11 mouse cellular contexts compared by ENCODE assay signal in the genomic region with DNA sequence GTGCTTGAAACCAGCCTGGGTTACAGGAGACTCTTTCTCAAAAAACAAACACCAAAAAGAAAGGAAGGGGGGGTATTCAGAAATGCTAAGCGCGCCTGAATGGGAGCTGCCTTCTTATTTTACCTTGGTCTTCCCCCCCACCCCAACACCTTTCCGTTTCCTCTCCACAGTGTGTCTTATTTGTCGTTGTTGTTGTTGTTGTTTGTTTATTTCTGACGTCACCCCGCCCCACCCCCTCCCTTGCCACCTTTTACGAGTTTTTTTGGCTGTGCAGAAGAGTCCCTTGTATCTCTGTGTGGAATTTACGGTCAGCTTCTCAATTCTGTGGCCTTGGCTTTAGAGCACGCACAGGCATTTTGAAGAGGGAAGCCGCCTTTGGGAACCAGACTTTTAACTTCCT. TPM values are rescaled to one million over a fixed set of nuclear protein-coding genes. Genes with fewer than 3 reads are reported as not detected.
DNase-seq lines count a peak whose midpoint lies in the region; ATAC-seq and TF ChIP-seq lines count a peak whose summit lies in the region.
"Had no signal": no experiment of that assay in that cellular context is flagged by ENCODE, and none has a peak within 500 bp of the region (broad histone marks: within the 10 kb centered on the region; RNA-seq: fewer than 3 reads in every experiment).

No protein-coding gene starts in this region.

- no peak for ATAC-seq in kidney, embryonic 14.5 days (ENCODE audit: low FRiP score, low TSS enrichment)
- no peak for ATAC-seq in G1E (ENCODE audit: extremely low read depth, insufficient number of reproducible peaks, low FRiP score, poor library complexity, severe bottlenecking)
- no peak for ATAC-seq in hindbrain, embryonic 15.5 days (ENCODE audit: low FRiP score, low read depth)
- ATAC-seq in midbrain, embryonic 13.5 days: no peak
- no peak for ATAC-seq in monocyte, adult 5-6 weeks (replicated peaks; ENCODE audit: insufficient number of reproducible peaks, low FRiP score, low TSS enrichment, poor library complexity, severe bottlenecking)

- peak overlapping the region; percentile 89 for H3K4me2 ChIP-seq in kidney, embryonic 14.5 days (replicated peaks; ENCODE audit: low read depth, low read length)
- peak overlapping the region; percentile 88 for H3K4me2 ChIP-seq in hindbrain, embryonic 15.5 days
- peak overlapping the region; percentile 90 for H3K4me2 ChIP-seq in midbrain, embryonic 13.5 days (replicated peaks)

- no peak overlapping the region; the same call in 1 of the 2 replicates for H3K9ac ChIP-seq in kidney, embryonic 14.5 days (ENCODE audit: low read depth, low read length)
- H3K9ac ChIP-seq in hindbrain, embryonic 15.5 days: peak overlapping the region; percentile 55; the same call in 1 of the 2 replicates
- H3K9ac ChIP-seq in midbrain, embryonic 13.5 days (replicated peaks): no peak overlapping the region

- no peak for DNase-seq in kidney, postnatal 14 days
- no peak for DNase-seq in G1E (ENCODE audit: low spot score)
- DNase-seq in adrenal gland, postnatal 36 days: no peak
- DNase-seq in retina, embryonic 14.5 days (ENCODE audit: low spot score): no peak
- DNase-seq: spleen, adult 18-20 months had no signal

- H3K36me3 ChIP-seq in kidney, embryonic 14.5 days (ENCODE audit: control insufficient read depth, insufficient read depth, low read length): no peaks in the 10 kb centered on the region
- H3K36me3 ChIP-seq in G1E (replicated peaks): peaks cover 21% of the 10 kb centered on the region
- H3K36me3 ChIP-seq in hindbrain, embryonic 15.5 days: no peaks in the 10 kb centered on the region
- H3K36me3 ChIP-seq in midbrain, embryonic 13.5 days: no peaks in the 10 kb centered on the region

- H3K4me1 ChIP-seq in kidney, embryonic 14.5 days (ENCODE audit: control insufficient read depth, insufficient read depth, low read length): peaks cover 14% of the 10 kb centered on the region; the same call in 1 of the 2 replicates
- H3K4me1 ChIP-seq in G1E (ENCODE audit: insufficient read depth, low read depth, low read length): peaks cover 35% of the 10 kb centered on the region
- peaks cover 18% of the 10 kb centered on the region for H3K4me1 ChIP-seq in hindbrain, embryonic 15.5 days (replicated peaks)
- H3K4me1 ChIP-seq in midbrain, embryonic 13.5 days (replicated peaks): peaks cover 24% of the 10 kb centered on the region

- H3K9me3 ChIP-seq in kidney, embryonic 14.5 days (ENCODE audit: control insufficient read depth, low read length): no peaks in the 10 kb centered on the region
- H3K9me3 ChIP-seq in G1E (replicated peaks): no peaks in the 10 kb centered on the region
- H3K9me3 ChIP-seq in hindbrain, embryonic 15.5 days: no peaks in the 10 kb centered on the region
- H3K9me3 ChIP-seq in midbrain, embryonic 13.5 days: no peaks in the 10 kb centered on the region

- H3K27me3 ChIP-seq in kidney, embryonic 14.5 days (ENCODE audit: control insufficient read depth, insufficient read depth, low read length): no peaks in the 10 kb centered on the region
- H3K27me3 ChIP-seq in G1E (ENCODE audit: insufficient read depth, low read length): no peaks in the 10 kb centered on the region
- no peaks in the 10 kb centered on the region for H3K27me3 ChIP-seq in hindbrain, embryonic 15.5 days
- peaks cover 3% of the 10 kb centered on the region; the same call in 1 of the 2 replicates for H3K27me3 ChIP-seq in midbrain, embryonic 13.5 days

- H3K27ac ChIP-seq in kidney, embryonic 14.5 days (ENCODE audit: low read depth, low read length): no peak overlapping the region
- no peak overlapping the region for H3K27ac ChIP-seq in hindbrain, embryonic 15.5 days (replicated peaks)
- no peak overlapping the region for H3K27ac ChIP-seq in midbrain, embryonic 13.5 days

- no peak for TF ChIP-seq CTCF in G1E (IDR thresholded peaks at IDR 0.05; ENCODE audit: low read depth, low read length)

- WGBS in kidney, embryonic 14.5 days: 69% methylated on average over 10 of the region's 10 CpGs
- 80% methylated on average over 10 of the region's 10 CpGs for WGBS in hindbrain, embryonic 15.5 days
- 80% methylated on average over 10 of the region's 10 CpGs for WGBS in midbrain, embryonic 13.5 days

- 0 out of 2 replicates have a peak overlapping the region, but pooled peaks have one; percentile 50 for H3K4me3 ChIP-seq in kidney, embryonic 14.5 days (ENCODE audit: low read length)
- H3K4me3 ChIP-seq in G1E (ENCODE audit: low read depth, low read length): peak overlapping the region; percentile 85; the same call in 1 of the 2 replicates
- peak overlapping the region; percentile 46 for H3K4me3 ChIP-seq in hindbrain, embryonic 15.5 days
- peak overlapping the region; percentile 46; the same call in 1 of the 2 replicates for H3K4me3 ChIP-seq in midbrain, embryonic 13.5 days (replicated peaks)

RNA-seq across cellular contexts. Expression of a gene that starts 1.1 kb away (rescaled TPM):
- polyA plus RNA-seq in kidney, embryonic 14.5 days (2014; fragmentation: Nextera tagmentation; extraction: Ambion mirVana): 1.2 and 1.3 TPM in 2 replicates
- total RNA-seq in G1E (2014; fragmentation: Nextera tagmentation) (5.4 and 5.9 TPM in 2 replicates), G1E (2017) (50.4 and 50.7 TPM in 2 replicates)
- polyA plus RNA-seq in G1E (2012): 6.7 and 8.2 TPM in 2 replicates
- 3.1 and 3.2 TPM in 2 replicates for polyA plus RNA-seq in hindbrain, embryonic 15.5 days (2015; fragmentation: Nextera tagmentation; extraction: Ambion mirVana)
- 0.94 and 1.5 TPM in 2 replicates for polyA plus RNA-seq in midbrain, embryonic 13.5 days (2015; fragmentation: Nextera tagmentation; extraction: Ambion mirVana)
- 10 to 100 TPM; 23.2 to 35.5 TPM for total RNA-seq in adrenal gland, postnatal 36 days (2021)
- 86.9 to 93.4 TPM (median 92.6 TPM) in 3 replicates for total RNA-seq in monocyte, adult 5-6 weeks (2017)

RNA-seq across cellular contexts. Expression of a gene that starts 5.5 kb away (rescaled TPM):
- polyA plus RNA-seq in kidney, embryonic 14.5 days (2014; fragmentation: Nextera tagmentation; extraction: Ambion mirVana): 12.7 and 18.9 TPM in 2 replicates
- total RNA-seq in G1E (2014; fragmentation: Nextera tagmentation) (42.6 and 49.1 TPM in 2 replicates), G1E (2017) (5.8 and 6.6 TPM in 2 replicates)
- polyA plus RNA-seq in G1E (2012): 1.4 and 2.0 TPM in 2 replicates
- polyA plus RNA-seq in hindbrain, embryonic 15.5 days (2015; fragmentation: Nextera tagmentation; extraction: Ambion mirVana): 14.1 and 17.6 TPM in 2 replicates
- 10.3 and 11.5 TPM in 2 replicates for polyA plus RNA-seq in midbrain, embryonic 13.5 days (2015; fragmentation: Nextera tagmentation; extraction: Ambion mirVana)
- total RNA-seq in adrenal gland, postnatal 36 days (2021): 10 to 100 TPM; 12.2 to 15.5 TPM
- total RNA-seq in monocyte, adult 5-6 weeks (2017): 3.0 to 9.6 TPM (median 5.2 TPM) in 3 replicates

RNA-seq across cellular contexts. Expression of a gene that starts 55.9 kb away (rescaled TPM):
- polyA plus RNA-seq in kidney, embryonic 14.5 days (2014; fragmentation: Nextera tagmentation; extraction: Ambion mirVana): 0.14 TPM in 1 of 2 replicates, not detected in the other
- total RNA-seq in G1E (2014; fragmentation: Nextera tagmentation) (not detected in 2 replicates), G1E (2017) (0.98 and 1.3 TPM in 2 replicates)
- 0.05 TPM in 1 of 2 replicates, not detected in the other for polyA plus RNA-seq in G1E (2012)
- 0.12 and 0.17 TPM in 2 replicates for polyA plus RNA-seq in hindbrain, embryonic 15.5 days (2015; fragmentation: Nextera tagmentation; extraction: Ambion mirVana)
- polyA plus RNA-seq in midbrain, embryonic 13.5 days (2015; fragmentation: Nextera tagmentation; extraction: Ambion mirVana): 0.12 TPM in 1 of 2 replicates, not detected in the other
- under 1 TPM; 0.30 to 0.43 TPM for total RNA-seq in adrenal gland, postnatal 36 days (2021)
- total RNA-seq in monocyte, adult 5-6 weeks (2017): 1.3 TPM in 1 of 3 replicates, not detected in the others
- polyA plus RNA-seq: gonadal fat pad, adult 2 months had no signal

RNA-seq across cellular contexts. Expression of a gene that starts 56.6 kb away (rescaled TPM):
- polyA plus RNA-seq in kidney, embryonic 14.5 days (2014; fragmentation: Nextera tagmentation; extraction: Ambion mirVana): not detected in 2 replicates
- total RNA-seq in G1E (2014; fragmentation: Nextera tagmentation) (not detected in 2 replicates), G1E (2017) (not detected in 2 replicates)
- polyA plus RNA-seq in G1E (2012): not detected in 2 replicates
- polyA plus RNA-seq in hindbrain, embryonic 15.5 days (2015; fragmentation: Nextera tagmentation; extraction: Ambion mirVana): not detected in 2 replicates
- not detected in 2 replicates for polyA plus RNA-seq in midbrain, embryonic 13.5 days (2015; fragmentation: Nextera tagmentation; extraction: Ambion mirVana)
- total RNA-seq in adrenal gland, postnatal 36 days (2021): under 1 TPM in 1 of 2 experiments, not detected in 1; 0.40 TPM
- 2.2 TPM in 1 of 3 replicates, not detected in the others for total RNA-seq in monocyte, adult 5-6 weeks (2017)
- total RNA-seq: megakaryocyte progenitor cell, adult 5-6 weeks had no signal
- polyA plus RNA-seq: gonadal fat pad, adult 2 months had no signal
